Mouse (Mus musculus) lung, adult 2 months (tissue): ENCODE results near the gene Dock1.

Experiments
- CTCF ChIP-seq: fragments of 200-500 bp; IDR thresholded peaks from 2 replicates; pipeline ENCODE4 v1.5.1; 2011; ENCODE audit warnings: mild to moderate bottlenecking, low read length, control low read depth; ENCODE audit not compliant: insufficient read depth
- POLR2A ChIP-seq: fragments of 200-500 bp; IDR thresholded peaks from 2 replicates; pipeline ENCODE4 v1.6.1; 2011; ENCODE audit warnings: low read depth, mild to moderate bottlenecking, control low read depth, low read length, borderline replicate concordance; ENCODE audit errors: extremely low read depth

- TF ChIP-seq CTCF (no peak), POLR2A (no peak)
Measured at GRCm38 (mm10) chr7:134673135-134673534, 2.7 kb downstream of the Dock1 start.
